Mouse (Mus musculus) intestine, postnatal 0 days (tissue): Measurements from ENCODE around the gene Aida. TPM values are rescaled to one million over a fixed set of nuclear protein-coding genes. Genes with fewer than 3 reads are reported as not detected.

Source experiments
- ATAC-seq: fragments of 200-750 bp; cut with Nextera tagmentation; 2 replicates; pipeline ENCODE4 v1.8.0; 2017; ENCODE audit warnings: mild to moderate bottlenecking, moderate TSS enrichment, moderate library complexity
- H3K27ac ChIP-seq: fragments of 300-500 bp; sonication (generic); 2 replicates; pipeline ENCODE4 v1.5.1; 2014; ENCODE audit warnings: mild to moderate bottlenecking, low read depth, low read length, moderate library complexity
- H3K27me3 ChIP-seq: fragments of 300-500 bp; sonication (generic); replicated peaks from 2 replicates; pipeline ENCODE4 v1.6.1; 2014; ENCODE audit warnings: low read length, mixed read lengths; ENCODE audit not compliant: control insufficient read depth, insufficient read depth
- H3K36me3 ChIP-seq: fragments of 300-500 bp; sonication (generic); 2 replicates; pipeline ENCODE4 v1.6.1; 2014; ENCODE audit warnings: mild to moderate bottlenecking, moderate library complexity; ENCODE audit not compliant: control insufficient read depth, insufficient read depth
- H3K4me1 ChIP-seq: fragments of 300-500 bp; sonication (generic); replicated peaks from 2 replicates; pipeline ENCODE4 v1.6.1; 2014; ENCODE audit warnings: antibody characterized with exemption, low read length, mixed read lengths; ENCODE audit not compliant: control insufficient read depth, insufficient read depth
- H3K4me2 ChIP-seq: fragments of 300-500 bp; sonication (generic); replicated peaks from 2 replicates; pipeline ENCODE4 v1.6.1; 2014; ENCODE audit warnings: low read depth, mild to moderate bottlenecking, moderate library complexity
- H3K4me3 ChIP-seq: fragments of 300-500 bp; sonication (generic); 2 replicates; pipeline ENCODE4 v1.5.1; 2014; ENCODE audit warnings: low read depth, low read length
- H3K9ac ChIP-seq: fragments of 300-500 bp; sonication (generic); 2 replicates; pipeline ENCODE4 v1.6.1; 2014; ENCODE audit warnings: mild to moderate bottlenecking, low read depth, low read length
- H3K9me3 ChIP-seq: fragments of 300-500 bp; sonication (generic); 2 replicates; pipeline ENCODE4 v1.6.1; 2016; ENCODE audit warnings: mixed run types; ENCODE audit not compliant: control insufficient read depth
- CTCF ChIP-seq: sonication (generic); IDR thresholded peaks from 2 replicates; pipeline ENCODE4 v1.5.1; 2016; ENCODE audit warnings: low read depth, mild to moderate bottlenecking, control low read depth, antibody characterized with exemption, moderate library complexity
- WGBS: fragments of 180-500 bp; shearing (Covaris S2); extraction: QIAGEN DNeasy Blood & Tissue Kit; methylation state at CpG from one replicate; pipeline ENCODE4 v1.1.7; 2014; 5-methylcytosine and 5-hydroxymethylcytosine counted together
- polyA plus RNA-seq: library from polyadenylated mRNA; unstranded; fragments of >200 nt; fragmentation: Nextera tagmentation; extraction: Ambion mirVana; gene quantifications from 2 replicates; pipeline ENCODE4 v1.2.1, GENCODE M21; 2015

Aida gene
- polyA plus RNA-seq, 1 experiment from 2014 or later: 26.3 TPM

GRCm38 (mm10) chr1:183289576-183289975 is 6.8 kb upstream of the Aida start:
- Histone ChIP-seq H3K36me3 (peaks cover 75% of the 10 kb centered on the region), H3K9me3 (no peaks in the 10 kb centered on the region), H3K27me3 (no peaks in the 10 kb centered on the region), H3K4me3 (no peak overlapping the region), H3K4me2 (no peak overlapping the region), H3K4me1 (no peaks in the 10 kb centered on the region), H3K27ac (no peak overlapping the region), H3K9ac (no peak overlapping the region)
- 92% methylated on average over 4 of the region's 4 CpGs for WGBS
- no peak for ATAC-seq
- TF ChIP-seq CTCF: no peak

GRCm38 (mm10) chr1:183296877-183297383 is 540 bp downstream of the Aida start, which contains the start of gene Brox:
TSS of gene Brox (minus strand) at chr1:183297269.
- Histone ChIP-seq H3K9me3 (no peaks in the 10 kb centered on the region), H3K4me3 (peak within 1 kb of the TSS; percentile 53), H3K4me1 (no peaks in the 10 kb centered on the region), H3K9ac (peak within 1 kb of the TSS; percentile 55), H3K27ac (peak within 1 kb of the TSS; percentile 54), H3K4me2 (peak within 1 kb of the TSS; percentile 65), H3K27me3 (no peaks in the 10 kb centered on the region), H3K36me3 (peaks cover 14% of the 10 kb centered on the region; the same call in 1 of the 2 replicates)
- peak; percentile 86 for ATAC-seq
- no peak for TF ChIP-seq CTCF
- WGBS: under 1% methylated on average over 39 of the region's 39 CpGs

GRCm38 (mm10) chr1:183297473-183297885 is 1.1 kb downstream of the Aida start:
- Histone ChIP-seq H3K4me2 (peak overlapping the region; percentile 65), H3K4me1 (no peaks in the 10 kb centered on the region), H3K9me3 (no peaks in the 10 kb centered on the region), H3K27me3 (no peaks in the 10 kb centered on the region), H3K9ac (peak overlapping the region; percentile 13), H3K4me3 (peak overlapping the region; percentile 53), H3K27ac (no peak overlapping the region), H3K36me3 (peaks cover 12% of the 10 kb centered on the region; the same call in 1 of the 2 replicates)
- under 1% methylated on average over 30 of the region's 30 CpGs for WGBS
- peak; percentile 4 for ATAC-seq
- TF ChIP-seq CTCF: no peak

GRCm38 (mm10) chr1:183297886-183298489 is 1.6 kb downstream of the Aida start:
- no peaks in the 10 kb centered on the region for H3K4me1 ChIP-seq
- TF ChIP-seq CTCF: no peak
- no peaks in the 10 kb centered on the region for H3K9me3 ChIP-seq
- peaks cover 7% of the 10 kb centered on the region; the same call in 1 of the 2 replicates for H3K36me3 ChIP-seq
- H3K4me2 ChIP-seq: peak overlapping the region; percentile 65
- peak overlapping the region; percentile 53 for H3K4me3 ChIP-seq
- H3K27me3 ChIP-seq: no peaks in the 10 kb centered on the region
- H3K27ac ChIP-seq: no peak overlapping the region
- no peak for ATAC-seq
- WGBS: under 1% methylated on average over 20 of the region's 20 CpGs
- H3K9ac ChIP-seq: peak overlapping the region; percentile 13; the same call in 1 of the 2 replicates

- WGBS: 87% methylated on average over 6 of the region's 6 CpGs
- ATAC-seq: no peak
- H3K4me2 ChIP-seq: no peak overlapping the region
Measured at GRCm38 (mm10) chr1:183299161-183299560, 2.8 kb downstream of the Aida start.

GRCm38 (mm10) chr1:183307555-183307954 is 11.2 kb downstream of the Aida start:
- Histone ChIP-seq H3K27ac (no peak overlapping the region), H3K36me3 (0 out of 2 replicates have a peak, but pooled peaks cover 4% of the 10 kb centered on the region), H3K4me2 (no peak overlapping the region), H3K9ac (no peak overlapping the region), H3K9me3 (no peaks in the 10 kb centered on the region), H3K4me1 (no peaks in the 10 kb centered on the region), H3K27me3 (no peaks in the 10 kb centered on the region), H3K4me3 (no peak overlapping the region)
- ATAC-seq: no peak
- 73% methylated on average over 3 of the region's 3 CpGs for WGBS
- TF ChIP-seq CTCF: no peak

More at GRCm38 (mm10) chr1:183299161-183299560, 2.8 kb downstream of the Aida start:
- no peak overlapping the region for H3K27ac ChIP-seq
- no peaks in the 10 kb centered on the region for H3K9me3 ChIP-seq
- no peak overlapping the region for H3K9ac ChIP-seq
- H3K4me1 ChIP-seq: no peaks in the 10 kb centered on the region
- H3K4me3 ChIP-seq: no peak overlapping the region
- no peak for TF ChIP-seq CTCF
- no peaks in the 10 kb centered on the region for H3K27me3 ChIP-seq
- H3K36me3 ChIP-seq: no peaks in the 10 kb centered on the region
